Mouse (Mus musculus): ENCODE results near the gene Dclk1.

DNA sequence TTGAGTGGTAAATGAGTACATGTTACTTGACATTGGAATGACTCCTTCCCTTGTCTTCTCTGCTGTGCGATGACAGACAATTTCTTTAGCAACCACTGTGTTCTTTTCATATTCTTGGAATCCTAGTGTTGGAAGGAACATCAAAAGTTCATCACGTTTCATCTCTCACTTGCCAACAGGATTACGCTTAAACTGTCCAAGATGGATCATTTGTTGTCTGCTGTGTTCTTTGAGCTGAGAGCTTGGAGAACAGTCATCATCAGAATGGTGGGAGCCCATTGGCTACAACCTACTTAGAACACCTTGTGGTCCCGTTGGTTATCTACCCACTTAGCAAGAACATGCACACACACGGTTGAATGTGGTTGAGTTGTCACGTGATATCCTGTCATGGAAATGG is 136.4 kb downstream of the Dclk1 start:
- TF ChIP-seq POLR2A (IDR thresholded peaks at IDR 0.05; ENCODE audit: insufficient read length, low read depth), result no peak
- no peak for TF ChIP-seq TCF12 (IDR thresholded peaks at IDR 0.05; ENCODE audit: insufficient read depth, poor library complexity, severe bottlenecking)

All from myocyte (in vitro differentiated cells).